Mouse (Mus musculus): ENCODE data around the gene Tmem177. TPM values are rescaled to one million over a fixed set of nuclear protein-coding genes. Genes with fewer than 3 reads are reported as not detected.

Gene Tmem177
- polyA plus RNA-seq, 1 experiment from 2014 or later, result 5.9 TPM

GRCm38 (mm10) chr1:119893600-119893999 lies 19.4 kb downstream of the Tmem177 start:
- WGBS, result 88% methylated on average over 3 of the region's 3 CpGs

GRCm38 (mm10) chr1:119892933-119893332 lies 20.1 kb downstream of the Tmem177 start:
- WGBS, result 80% methylated on average over 6 of the region's 6 CpGs
- H3K36me3 ChIP-seq (ENCODE audit: control insufficient read depth, insufficient read depth, low read length), result no peaks in the 10 kb centered on the region
- H3K4me2 ChIP-seq (ENCODE audit: low read depth, low read length), result no peak overlapping the region
- no peak for ATAC-seq (ENCODE audit: low read depth)
- no peaks in the 10 kb centered on the region for H3K9me3 ChIP-seq (ENCODE audit: control insufficient read depth, low read length)
- H3K4me1 ChIP-seq (ENCODE audit: control insufficient read depth, insufficient read depth, low read length), result no peaks in the 10 kb centered on the region
- no peak overlapping the region for H3K27ac ChIP-seq (ENCODE audit: low read depth, low read length)
- H3K9ac ChIP-seq (replicated peaks; ENCODE audit: low read depth, low read length), result no peak overlapping the region
- H3K4me3 ChIP-seq (ENCODE audit: low read depth, low read length), result no peak overlapping the region
- H3K27me3 ChIP-seq (ENCODE audit: control insufficient read depth, insufficient read depth, low read length), result no peaks in the 10 kb centered on the region

More at GRCm38 (mm10) chr1:119893600-119893999, 19.4 kb downstream of the Tmem177 start:
- H3K36me3 ChIP-seq (ENCODE audit: control insufficient read depth, insufficient read depth, low read length), result no peaks in the 10 kb centered on the region
- H3K4me2 ChIP-seq (ENCODE audit: low read depth, low read length), result no peak overlapping the region
- H3K4me3 ChIP-seq (ENCODE audit: low read depth, low read length), result no peak overlapping the region
- H3K9ac ChIP-seq (replicated peaks; ENCODE audit: low read depth, low read length), result no peak overlapping the region
- H3K27ac ChIP-seq (ENCODE audit: low read depth, low read length), result no peak overlapping the region
- H3K27me3 ChIP-seq (ENCODE audit: control insufficient read depth, insufficient read depth, low read length), result no peaks in the 10 kb centered on the region
- ATAC-seq (ENCODE audit: low read depth), result no peak
- no peaks in the 10 kb centered on the region for H3K9me3 ChIP-seq (ENCODE audit: control insufficient read depth, low read length)
- H3K4me1 ChIP-seq (ENCODE audit: control insufficient read depth, insufficient read depth, low read length), result no peaks in the 10 kb centered on the region

GRCm38 (mm10) chr1:119891865-119892264 lies 21.1 kb downstream of the Tmem177 start:
- H3K36me3 ChIP-seq (ENCODE audit: control insufficient read depth, insufficient read depth, low read length), result no peaks in the 10 kb centered on the region
- no peak overlapping the region for H3K27ac ChIP-seq (ENCODE audit: low read depth, low read length)
- H3K4me3 ChIP-seq (ENCODE audit: low read depth, low read length), result no peak overlapping the region
- H3K9me3 ChIP-seq (ENCODE audit: control insufficient read depth, low read length), result no peaks in the 10 kb centered on the region
- H3K27me3 ChIP-seq (ENCODE audit: control insufficient read depth, insufficient read depth, low read length), result no peaks in the 10 kb centered on the region
- H3K4me1 ChIP-seq (ENCODE audit: control insufficient read depth, insufficient read depth, low read length), result no peaks in the 10 kb centered on the region
- no peak overlapping the region for H3K4me2 ChIP-seq (ENCODE audit: low read depth, low read length)
- H3K9ac ChIP-seq (replicated peaks; ENCODE audit: low read depth, low read length), result no peak overlapping the region
- no peak for ATAC-seq (ENCODE audit: low read depth)
- WGBS, result 77% methylated on average over 4 of the region's 4 CpGs

- Histone ChIP-seq H3K36me3 (ENCODE audit: control insufficient read depth, insufficient read depth, low read length) (no peaks in the 10 kb centered on the region), H3K27me3 (ENCODE audit: control insufficient read depth, insufficient read depth, low read length) (no peaks in the 10 kb centered on the region), H3K4me1 (ENCODE audit: control insufficient read depth, insufficient read depth, low read length) (no peaks in the 10 kb centered on the region), H3K4me3 (ENCODE audit: low read depth, low read length) (no peak overlapping the region), H3K27ac (ENCODE audit: low read depth, low read length) (no peak overlapping the region), H3K9ac (replicated peaks; ENCODE audit: low read depth, low read length) (no peak overlapping the region), H3K9me3 (ENCODE audit: control insufficient read depth, low read length) (no peaks in the 10 kb centered on the region), H3K4me2 (ENCODE audit: low read depth, low read length) (no peak overlapping the region)
- WGBS, result 92% methylated on average over 9 of the region's 9 CpGs
- ATAC-seq (ENCODE audit: low read depth), result no peak
Observed at GRCm38 (mm10) chr1:119891149-119891548, 21.9 kb downstream of the Tmem177 start.

- Histone ChIP-seq H3K36me3 (ENCODE audit: control insufficient read depth, insufficient read depth, low read length) (no peaks in the 10 kb centered on the region), H3K4me2 (ENCODE audit: low read depth, low read length) (no peak overlapping the region), H3K27ac (ENCODE audit: low read depth, low read length) (no peak overlapping the region), H3K4me1 (ENCODE audit: control insufficient read depth, insufficient read depth, low read length) (no peaks in the 10 kb centered on the region), H3K4me3 (ENCODE audit: low read depth, low read length) (no peak overlapping the region), H3K9ac (replicated peaks; ENCODE audit: low read depth, low read length) (no peak overlapping the region), H3K9me3 (ENCODE audit: control insufficient read depth, low read length) (no peaks in the 10 kb centered on the region), H3K27me3 (ENCODE audit: control insufficient read depth, insufficient read depth, low read length) (no peaks in the 10 kb centered on the region)
- WGBS, result 89% methylated on average over 16 of the region's 16 CpGs
- ATAC-seq (ENCODE audit: low read depth), result no peak
Observed at GRCm38 (mm10) chr1:119889347-119889746, 23.7 kb downstream of the Tmem177 start.

- no peak overlapping the region for H3K9ac ChIP-seq (replicated peaks; ENCODE audit: low read depth, low read length)
- no peak overlapping the region for H3K4me3 ChIP-seq (ENCODE audit: low read depth, low read length)
- H3K4me1 ChIP-seq (ENCODE audit: control insufficient read depth, insufficient read depth, low read length), result no peaks in the 10 kb centered on the region
- H3K4me2 ChIP-seq (ENCODE audit: low read depth, low read length), result no peak overlapping the region
- ATAC-seq (ENCODE audit: low read depth), result no peak
- 76% methylated on average over 7 of the region's 7 CpGs for WGBS
- H3K9me3 ChIP-seq (ENCODE audit: control insufficient read depth, low read length), result no peaks in the 10 kb centered on the region
- no peaks in the 10 kb centered on the region for H3K27me3 ChIP-seq (ENCODE audit: control insufficient read depth, insufficient read depth, low read length)
- H3K27ac ChIP-seq (ENCODE audit: low read depth, low read length), result no peak overlapping the region
- no peaks in the 10 kb centered on the region for H3K36me3 ChIP-seq (ENCODE audit: control insufficient read depth, insufficient read depth, low read length)
Observed at GRCm38 (mm10) chr1:119886320-119886719, 26.7 kb downstream of the Tmem177 start.

GRCm38 (mm10) chr1:119884272-119884671 lies 28.7 kb downstream of the Tmem177 start:
- Histone ChIP-seq H3K4me1 (ENCODE audit: control insufficient read depth, insufficient read depth, low read length) (no peaks in the 10 kb centered on the region), H3K4me3 (ENCODE audit: low read depth, low read length) (no peak overlapping the region), H3K27ac (ENCODE audit: low read depth, low read length) (no peak overlapping the region), H3K4me2 (ENCODE audit: low read depth, low read length) (no peak overlapping the region), H3K27me3 (ENCODE audit: control insufficient read depth, insufficient read depth, low read length) (no peaks in the 10 kb centered on the region), H3K36me3 (ENCODE audit: control insufficient read depth, insufficient read depth, low read length) (no peaks in the 10 kb centered on the region), H3K9me3 (ENCODE audit: control insufficient read depth, low read length) (no peaks in the 10 kb centered on the region), H3K9ac (replicated peaks; ENCODE audit: low read depth, low read length) (no peak overlapping the region)
- 82% methylated on average over 3 of the region's 3 CpGs for WGBS
- ATAC-seq (ENCODE audit: low read depth), result no peak

- no peaks in the 10 kb centered on the region for H3K36me3 ChIP-seq (ENCODE audit: control insufficient read depth, insufficient read depth, low read length)
- no peak overlapping the region for H3K4me3 ChIP-seq (ENCODE audit: low read depth, low read length)
- no peaks in the 10 kb centered on the region for H3K27me3 ChIP-seq (ENCODE audit: control insufficient read depth, insufficient read depth, low read length)
- no peak overlapping the region for H3K9ac ChIP-seq (replicated peaks; ENCODE audit: low read depth, low read length)
- no peak overlapping the region for H3K4me2 ChIP-seq (ENCODE audit: low read depth, low read length)
- ATAC-seq (ENCODE audit: low read depth), result peak; percentile 63; the same call in 1 of the 2 replicates
- H3K27ac ChIP-seq (ENCODE audit: low read depth, low read length), result no peak overlapping the region
- H3K9me3 ChIP-seq (ENCODE audit: control insufficient read depth, low read length), result no peaks in the 10 kb centered on the region
- no peaks in the 10 kb centered on the region for H3K4me1 ChIP-seq (ENCODE audit: control insufficient read depth, insufficient read depth, low read length)
- WGBS, result 67% methylated on average over 7 of the region's 7 CpGs
Observed at GRCm38 (mm10) chr1:119878909-119879308, 34.1 kb downstream of the Tmem177 start.

GRCm38 (mm10) chr1:119877469-119877868 lies 35.5 kb downstream of the Tmem177 start:
- no peak overlapping the region for H3K4me2 ChIP-seq (ENCODE audit: low read depth, low read length)

More at GRCm38 (mm10) chr1:119877469-119877868, 35.5 kb downstream of the Tmem177 start:
- Histone ChIP-seq H3K9me3 (ENCODE audit: control insufficient read depth, low read length) (no peaks in the 10 kb centered on the region), H3K27me3 (ENCODE audit: control insufficient read depth, insufficient read depth, low read length) (no peaks in the 10 kb centered on the region), H3K36me3 (ENCODE audit: control insufficient read depth, insufficient read depth, low read length) (no peaks in the 10 kb centered on the region), H3K4me3 (ENCODE audit: low read depth, low read length) (no peak overlapping the region), H3K9ac (replicated peaks; ENCODE audit: low read depth, low read length) (no peak overlapping the region), H3K4me1 (ENCODE audit: control insufficient read depth, insufficient read depth, low read length) (no peaks in the 10 kb centered on the region), H3K27ac (ENCODE audit: low read depth, low read length) (no peak overlapping the region)
- 95% methylated on average over 4 of the region's 4 CpGs for WGBS
- no peak for ATAC-seq (ENCODE audit: low read depth)
